In the genomic region with DNA sequence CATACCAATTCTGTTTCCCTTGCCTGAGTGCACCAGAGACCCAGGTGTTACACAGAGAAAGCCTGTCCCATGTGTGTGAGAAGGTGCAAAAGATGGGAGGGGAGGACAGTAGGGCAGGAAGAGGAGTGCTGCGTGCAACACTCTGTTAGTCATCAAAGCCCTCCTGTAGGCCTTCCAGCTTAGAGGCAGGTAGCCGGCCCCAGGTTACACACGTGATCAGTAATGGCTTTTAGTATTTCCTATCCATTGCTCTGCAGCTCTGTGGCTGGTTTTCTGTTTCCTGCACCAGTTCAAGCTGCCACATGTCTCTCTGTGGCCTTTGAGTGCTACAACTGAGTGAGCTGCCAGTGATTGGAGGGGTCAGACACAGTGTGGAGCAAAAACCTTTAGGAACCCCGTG, we compare ENCODE assay signal across 11 mouse cellular contexts. TPM values are rescaled to one million over a fixed set of nuclear protein-coding genes. Genes with fewer than 3 reads are reported as not detected.
DNase-seq lines count a peak whose midpoint lies in the region; ATAC-seq and TF ChIP-seq lines count a peak whose summit lies in the region.
"Had no signal": no experiment of that assay in that cellular context is flagged by ENCODE, and none has a peak within 500 bp of the region (broad histone marks: within the 10 kb centered on the region; RNA-seq: fewer than 3 reads in every experiment).

No protein-coding gene starts in this region.

- peaks cover 13% of the 10 kb centered on the region; the same call in 1 of the 2 replicates for H3K36me3 ChIP-seq in forebrain, embryonic 13.5 days (ENCODE audit: poor library complexity, severe bottlenecking)
- H3K36me3 ChIP-seq in forebrain, postnatal 0 days (ENCODE audit: insufficient read depth): 0 out of 2 replicates have a peak, but pooled peaks cover 6% of the 10 kb centered on the region
- H3K36me3 ChIP-seq in spleen, adult 2 months (ENCODE audit: control insufficient read depth, insufficient read depth, low read length): peaks cover 4% of the 10 kb centered on the region
- H3K36me3 ChIP-seq in hindbrain, embryonic 12.5 days: no peaks in the 10 kb centered on the region
- peaks cover 33% of the 10 kb centered on the region for H3K36me3 ChIP-seq in small intestine, adult 2 months (ENCODE audit: control insufficient read depth, insufficient read depth, low read length)
- H3K36me3 ChIP-seq: hindbrain, embryonic 15.5 days had no signal

- peak overlapping the region; percentile 19; the same call in 1 of the 2 replicates for H3K27ac ChIP-seq in forebrain, embryonic 13.5 days
- H3K27ac ChIP-seq in forebrain, postnatal 0 days (ENCODE audit: low read depth, low read length): no peak overlapping the region
- peak overlapping the region; percentile 16 for H3K27ac ChIP-seq in spleen, adult 2 months (ENCODE audit: insufficient read depth, low read length)
- H3K27ac ChIP-seq in hindbrain, embryonic 12.5 days: peak overlapping the region; percentile 87
- H3K27ac ChIP-seq in small intestine, adult 2 months (ENCODE audit: insufficient read depth, low read depth, low read length): peak overlapping the region; percentile 45

- no peak overlapping the region for H3K9ac ChIP-seq in forebrain, embryonic 13.5 days
- no peak overlapping the region for H3K9ac ChIP-seq in forebrain, postnatal 0 days
- no peak overlapping the region for H3K9ac ChIP-seq in hindbrain, embryonic 12.5 days
- H3K9ac ChIP-seq: hindbrain, embryonic 15.5 days had no signal

- 93% methylated on average over 4 of the region's 4 CpGs for WGBS in forebrain, embryonic 13.5 days
- WGBS in forebrain, postnatal 0 days: 84% methylated on average over 4 of the region's 4 CpGs
- WGBS in spleen, adult 2 months: 20% methylated on average over 4 of the region's 4 CpGs
- 85% methylated on average over 4 of the region's 4 CpGs for WGBS in hindbrain, embryonic 12.5 days
- 72% methylated on average over 4 of the region's 4 CpGs for WGBS in small intestine, adult 2 months

- no peak for TF ChIP-seq CTCF in forebrain, postnatal 0 days (IDR thresholded peaks at IDR 0.05; ENCODE audit: low read depth)
- no peak for TF ChIP-seq CTCF in spleen, adult 2 months (IDR thresholded peaks at IDR 0.05; ENCODE audit: extremely low read depth, insufficient read depth, insufficient read length, insufficient replicate concordance)
- TF ChIP-seq CTCF in small intestine, adult 2 months (IDR thresholded peaks at IDR 0.05; ENCODE audit: extremely low read depth, insufficient read length, insufficient replicate concordance, low read depth, low read length): no peak

- ATAC-seq in forebrain, embryonic 13.5 days: no peak
- ATAC-seq in forebrain, postnatal 0 days: no peak
- ATAC-seq in hindbrain, embryonic 12.5 days (ENCODE audit: low FRiP score): no peak; the same call in 1 of the 2 replicates

- TF ChIP-seq POLR2A in spleen, adult 2 months (IDR thresholded peaks at IDR 0.05; ENCODE audit: low read depth, low read length): no peak
- no peak for TF ChIP-seq POLR2A in small intestine, adult 2 months (IDR thresholded peaks at IDR 0.05; ENCODE audit: low read depth, low read length)

- peaks cover 85% of the 10 kb centered on the region for H3K4me1 ChIP-seq in forebrain, embryonic 13.5 days
- H3K4me1 ChIP-seq in forebrain, postnatal 0 days (ENCODE audit: insufficient read depth): peaks cover 23% of the 10 kb centered on the region
- peaks cover 88% of the 10 kb centered on the region for H3K4me1 ChIP-seq in spleen, adult 2 months (ENCODE audit: control insufficient read depth, insufficient read depth, insufficient read length)
- peaks cover 86% of the 10 kb centered on the region for H3K4me1 ChIP-seq in hindbrain, embryonic 12.5 days
- peaks cover 72% of the 10 kb centered on the region for H3K4me1 ChIP-seq in small intestine, adult 2 months (ENCODE audit: control insufficient read depth, insufficient read depth, insufficient read length, low read length)

- no peak overlapping the region for H3K4me2 ChIP-seq in forebrain, embryonic 13.5 days
- H3K4me2 ChIP-seq in forebrain, postnatal 0 days (ENCODE audit: low read depth): no peak overlapping the region
- H3K4me2 ChIP-seq in hindbrain, embryonic 12.5 days (replicated peaks): no peak overlapping the region
- H3K4me2 ChIP-seq: hindbrain, embryonic 15.5 days had no signal

- no peaks in the 10 kb centered on the region for H3K27me3 ChIP-seq in forebrain, embryonic 13.5 days
- H3K27me3 ChIP-seq in forebrain, postnatal 0 days (ENCODE audit: insufficient read depth, low read length): no peaks in the 10 kb centered on the region
- no peaks in the 10 kb centered on the region for H3K27me3 ChIP-seq in spleen, adult 2 months (ENCODE audit: control insufficient read depth, insufficient read depth, low read length)
- no peaks in the 10 kb centered on the region for H3K27me3 ChIP-seq in hindbrain, embryonic 12.5 days
- H3K27me3 ChIP-seq in small intestine, adult 2 months (ENCODE audit: control insufficient read depth, insufficient read depth, low read length): no peaks in the 10 kb centered on the region
- H3K27me3 ChIP-seq: hindbrain, embryonic 15.5 days had no signal

- H3K4me3 ChIP-seq in forebrain, embryonic 13.5 days: no peak overlapping the region
- no peak overlapping the region for H3K4me3 ChIP-seq in forebrain, postnatal 0 days (ENCODE audit: low read depth, low read length)
- H3K4me3 ChIP-seq in spleen, adult 2 months (ENCODE audit: extremely low read depth, insufficient read depth, insufficient read length): no peak overlapping the region
- H3K4me3 ChIP-seq in hindbrain, embryonic 12.5 days: no peak overlapping the region
- H3K4me3 ChIP-seq in small intestine, adult 2 months (ENCODE audit: low read depth, low read length): no peak overlapping the region
- H3K4me3 ChIP-seq: hindbrain, embryonic 15.5 days had no signal

- no peaks in the 10 kb centered on the region for H3K9me3 ChIP-seq in forebrain, embryonic 13.5 days (replicated peaks)
- H3K9me3 ChIP-seq in forebrain, postnatal 0 days (ENCODE audit: low read length): no peaks in the 10 kb centered on the region
- H3K9me3 ChIP-seq in hindbrain, embryonic 12.5 days (replicated peaks): no peaks in the 10 kb centered on the region
- H3K9me3 ChIP-seq: hindbrain, embryonic 15.5 days had no signal

- no peak for DNase-seq in forebrain, postnatal 0 days
- peak in 1 of 2 experiments; percentile 52 for DNase-seq in spleen, adult 2 months (ENCODE audit: low read depth in 1 of 2, low spot score in 2 of 2)
- no peak for DNase-seq in spleen, postnatal 14 days (ENCODE audit: low spot score in 2 of 2)
- no peak for DNase-seq in cerebellum, postnatal 25 days
- no peak for DNase-seq in adrenal gland, adult (ENCODE audit: inconsistent age in 2 of 2, low spot score in 1 of 2)
- DNase-seq: cerebellum, postnatal 14 days; lung, postnatal 14 days had no signal

RNA-seq across cellular contexts. Expression of a gene that starts 17.7 kb away (rescaled TPM):
- 20.7 and 22.3 TPM in 2 replicates for polyA plus RNA-seq in forebrain, embryonic 13.5 days (2015; fragmentation: Nextera tagmentation; extraction: Ambion mirVana)
- total RNA-seq in forebrain, postnatal 0 days (2014; rRNA removed): 24.5 and 35.6 TPM in 2 replicates
- 17.0 and 22.4 TPM in 2 replicates for polyA plus RNA-seq in forebrain, postnatal 0 days (2015; fragmentation: Nextera tagmentation; extraction: Ambion mirVana)
- 69.5 and 81.3 TPM in 2 replicates for polyA plus RNA-seq in spleen, adult 2 months (2012; rRNA removed)
- 20.9 and 21.1 TPM in 2 replicates for polyA plus RNA-seq in hindbrain, embryonic 12.5 days (2016; fragmentation: Nextera tagmentation; extraction: Ambion mirVana)
- polyA plus RNA-seq in small intestine, adult 2 months (2012; rRNA removed): 47.9 and 84.4 TPM in 2 replicates

RNA-seq across cellular contexts. Expression of a gene that starts 28.3 kb away (rescaled TPM):
- 34.4 and 37.8 TPM in 2 replicates for polyA plus RNA-seq in forebrain, embryonic 13.5 days (2015; fragmentation: Nextera tagmentation; extraction: Ambion mirVana)
- 11.3 and 16.4 TPM in 2 replicates for total RNA-seq in forebrain, postnatal 0 days (2014; rRNA removed)
- polyA plus RNA-seq in forebrain, postnatal 0 days (2015; fragmentation: Nextera tagmentation; extraction: Ambion mirVana): 29.0 and 29.3 TPM in 2 replicates
- polyA plus RNA-seq in spleen, adult 2 months (2012; rRNA removed): 117 and 118 TPM in 2 replicates
- 37.5 and 40.5 TPM in 2 replicates for polyA plus RNA-seq in hindbrain, embryonic 12.5 days (2016; fragmentation: Nextera tagmentation; extraction: Ambion mirVana)
- polyA plus RNA-seq in small intestine, adult 2 months (2012; rRNA removed): 318 and 530 TPM in 2 replicates

RNA-seq across cellular contexts. Expression of a gene that starts 28.3 kb away (rescaled TPM):
- polyA plus RNA-seq in forebrain, embryonic 13.5 days (2015; fragmentation: Nextera tagmentation; extraction: Ambion mirVana): 3.3 and 3.8 TPM in 2 replicates
- 4.1 and 5.8 TPM in 2 replicates for total RNA-seq in forebrain, postnatal 0 days (2014; rRNA removed)
- 1.3 and 2.6 TPM in 2 replicates for polyA plus RNA-seq in forebrain, postnatal 0 days (2015; fragmentation: Nextera tagmentation; extraction: Ambion mirVana)
- 3.0 and 3.7 TPM in 2 replicates for polyA plus RNA-seq in spleen, adult 2 months (2012; rRNA removed)
- polyA plus RNA-seq in hindbrain, embryonic 12.5 days (2016; fragmentation: Nextera tagmentation; extraction: Ambion mirVana): 4.6 and 4.9 TPM in 2 replicates
- polyA plus RNA-seq in small intestine, adult 2 months (2012; rRNA removed): 2.3 and 3.2 TPM in 2 replicates

RNA-seq across cellular contexts. Expression of a gene that starts 41.8 kb away (rescaled TPM):
- 0.97 and 1.8 TPM in 2 replicates for polyA plus RNA-seq in forebrain, embryonic 13.5 days (2015; fragmentation: Nextera tagmentation; extraction: Ambion mirVana)
- total RNA-seq in forebrain, postnatal 0 days (2014; rRNA removed): 0.48 and 2.0 TPM in 2 replicates
- 1.4 and 1.5 TPM in 2 replicates for polyA plus RNA-seq in forebrain, postnatal 0 days (2015; fragmentation: Nextera tagmentation; extraction: Ambion mirVana)
- 0.25 and 0.31 TPM in 2 replicates for polyA plus RNA-seq in spleen, adult 2 months (2012; rRNA removed)
- polyA plus RNA-seq in hindbrain, embryonic 12.5 days (2016; fragmentation: Nextera tagmentation; extraction: Ambion mirVana): 2.0 and 2.7 TPM in 2 replicates
- 0.05 and 0.08 TPM in 2 replicates for polyA plus RNA-seq in small intestine, adult 2 months (2012; rRNA removed)

RNA-seq across cellular contexts. Expression of a gene that starts 56.7 kb away (rescaled TPM):
- polyA plus RNA-seq in forebrain, embryonic 13.5 days (2015; fragmentation: Nextera tagmentation; extraction: Ambion mirVana): 56.3 and 57.7 TPM in 2 replicates
- total RNA-seq in forebrain, postnatal 0 days (2014; rRNA removed): 67.2 and 74.9 TPM in 2 replicates
- 71.4 and 72.0 TPM in 2 replicates for polyA plus RNA-seq in forebrain, postnatal 0 days (2015; fragmentation: Nextera tagmentation; extraction: Ambion mirVana)
- polyA plus RNA-seq in spleen, adult 2 months (2012; rRNA removed): 14.9 and 21.5 TPM in 2 replicates
- 55.0 and 55.1 TPM in 2 replicates for polyA plus RNA-seq in hindbrain, embryonic 12.5 days (2016; fragmentation: Nextera tagmentation; extraction: Ambion mirVana)
- polyA plus RNA-seq in small intestine, adult 2 months (2012; rRNA removed): 8.9 and 12.3 TPM in 2 replicates
